Mouse (Mus musculus) T-helper 1 cell (primary cell): ENCODE measurements around the gene Gm10181.
"Not testable (repeated sequence)": the region's sequence is repeated elsewhere in the genome, so short reads cannot be mapped to it uniquely, and the experiment has no call there.

Experiments
- in situ Hi-C: fragments of 300-600 bp; cut with MboI, MseI; formaldehyde crosslinking; loops from one replicate; pipeline ENCODE4 v1.15.1; 2025; ENCODE audit warnings: high pct_unique_total_duplicates

The Gm10181 gene

DNA sequence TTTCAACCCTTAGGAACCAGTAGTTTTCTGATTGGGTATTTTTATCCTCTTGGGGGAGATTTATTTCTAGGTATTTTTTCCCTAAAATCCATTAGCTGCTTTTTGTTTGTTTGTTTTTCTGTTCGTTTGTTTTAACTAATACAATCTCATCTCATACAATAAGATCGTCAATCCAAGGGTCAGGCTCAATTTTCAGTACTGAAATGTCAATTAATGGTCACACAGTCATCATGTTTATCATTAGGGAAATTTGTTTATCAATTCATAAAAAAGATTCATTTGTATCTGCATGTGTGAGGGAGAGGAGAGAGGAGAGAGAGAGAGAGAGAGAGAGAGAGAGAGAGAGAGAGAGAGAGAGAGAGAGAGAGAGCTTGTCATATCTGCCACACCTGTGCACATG lies at the start of gene Gm10181:
Gm10181 (plus strand) TSS at position 301 of the 400 bp plus-strand sequence.
- in situ Hi-C loops: no loop called here

DNA sequence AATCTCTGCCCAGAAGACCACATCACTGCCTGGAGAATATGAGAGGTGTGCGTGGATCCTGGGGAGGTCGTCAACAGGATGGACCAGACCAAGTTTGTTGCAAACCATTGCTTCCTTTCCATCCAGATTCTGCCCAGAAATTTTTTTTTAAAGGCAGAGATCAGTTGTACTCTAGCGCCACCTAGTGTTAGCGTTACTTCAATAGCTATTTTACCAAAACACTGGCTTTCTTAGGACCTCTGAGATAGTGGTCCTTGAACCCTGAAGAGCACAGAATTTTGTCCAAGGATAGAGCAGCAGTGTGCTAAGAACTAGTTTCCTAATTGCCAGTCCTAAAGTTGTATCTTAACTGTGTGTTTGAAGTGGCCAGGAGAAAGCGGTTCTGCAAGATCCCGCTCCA lies 47.6 kb upstream of the Gm10181 start:
- in situ Hi-C loops: loop anchor here (5.0 to 25.0 kb wide), 2 partner anchors 339 to 504 kb away; no protein-coding TSS in a partner anchor

DNA sequence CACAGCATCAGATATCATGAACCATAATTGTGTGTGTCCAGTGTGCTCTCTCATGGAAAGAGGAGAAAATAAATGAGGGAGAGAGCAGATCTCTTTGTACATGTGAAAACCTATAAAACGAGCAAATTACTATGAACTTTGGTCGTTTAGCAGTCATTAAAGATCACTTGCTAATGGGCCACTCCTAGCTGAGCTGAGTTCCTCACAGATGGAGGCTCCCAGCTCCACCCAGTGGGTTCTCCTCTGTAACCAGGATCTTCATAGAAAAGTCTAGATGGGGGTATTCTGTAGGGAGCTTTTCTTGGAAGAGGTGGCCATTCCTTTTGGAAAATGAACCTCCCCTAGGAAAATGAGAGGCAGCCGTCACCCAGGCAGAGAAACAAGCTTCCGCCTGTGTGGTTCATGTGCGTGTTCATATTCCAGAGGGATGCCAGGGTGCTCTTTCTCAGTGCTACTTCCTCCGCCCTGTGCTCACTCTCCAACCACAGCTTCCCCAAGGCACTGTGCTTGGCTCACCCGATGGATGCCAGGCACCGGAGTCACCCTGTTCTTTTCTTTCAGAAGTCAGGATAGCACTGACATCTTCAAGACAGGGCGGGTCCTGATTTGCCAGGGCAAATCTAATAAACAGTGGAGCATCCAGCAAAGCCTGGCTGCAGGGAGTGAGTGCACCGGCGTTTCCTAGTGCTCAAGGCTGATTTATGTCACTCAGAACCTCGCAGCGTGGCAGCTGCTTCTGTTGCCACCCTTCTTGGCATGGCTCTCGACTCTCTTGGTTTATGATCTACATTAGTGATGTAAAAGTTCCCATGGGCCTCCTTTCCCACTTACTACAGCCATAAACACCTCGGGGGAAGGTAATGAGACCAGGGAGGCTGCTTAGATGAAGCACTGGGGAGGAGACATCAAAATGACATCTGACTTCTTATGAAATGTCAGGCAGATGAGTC lies 46.8 kb upstream of the Gm10181 start:
- in situ Hi-C loops: loop anchor here (5.0 to 25.0 kb wide), 2 partner anchors 340 to 505 kb away; no protein-coding TSS in a partner anchor

DNA sequence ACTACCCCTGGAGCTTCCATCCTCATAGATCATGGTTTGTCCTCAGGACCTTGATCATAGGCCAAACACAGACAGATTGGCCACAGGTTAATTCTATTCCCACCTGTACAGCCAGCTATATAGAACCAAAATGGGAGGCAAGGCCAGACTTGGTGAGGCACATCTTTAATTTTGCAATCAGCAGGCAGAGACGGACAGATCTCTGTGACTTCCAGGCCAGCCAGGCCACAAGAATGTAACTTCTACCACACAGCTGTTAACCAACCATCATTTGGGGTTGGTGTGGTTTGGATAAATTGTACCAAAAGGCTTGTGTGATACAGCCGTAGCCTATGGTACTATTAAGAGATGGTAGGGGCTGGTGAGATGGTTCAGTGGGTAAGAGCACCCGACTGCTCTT lies 44.9 kb upstream of the Gm10181 start:
- in situ Hi-C loops: loop anchor here (5.0 to 25.0 kb wide), 2 partner anchors 342 to 507 kb away; no protein-coding TSS in a partner anchor

DNA sequence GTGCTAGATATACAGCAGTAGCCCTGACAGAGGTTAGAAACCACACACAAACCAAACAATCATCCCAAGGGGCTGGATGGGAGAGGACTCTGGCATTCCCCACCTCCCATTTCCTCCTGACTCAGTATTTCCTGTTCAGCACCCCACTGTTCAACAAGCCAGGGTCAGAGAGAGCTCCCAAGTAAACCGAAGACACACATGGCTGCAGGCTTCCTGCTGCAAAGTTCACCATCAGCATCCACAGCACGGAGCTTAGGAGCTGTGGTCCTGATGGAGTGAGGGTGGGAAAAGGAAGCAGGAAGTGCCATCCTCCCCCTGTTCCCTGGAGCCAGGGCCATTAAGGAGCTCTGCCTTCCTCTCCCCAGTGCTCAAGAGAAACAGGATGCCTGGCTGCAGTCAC lies 40.9 kb upstream of the Gm10181 start:
- in situ Hi-C loops: loop anchor here (25.0 kb wide), 1 partner anchor 511 kb away; no protein-coding TSS in a partner anchor

DNA sequence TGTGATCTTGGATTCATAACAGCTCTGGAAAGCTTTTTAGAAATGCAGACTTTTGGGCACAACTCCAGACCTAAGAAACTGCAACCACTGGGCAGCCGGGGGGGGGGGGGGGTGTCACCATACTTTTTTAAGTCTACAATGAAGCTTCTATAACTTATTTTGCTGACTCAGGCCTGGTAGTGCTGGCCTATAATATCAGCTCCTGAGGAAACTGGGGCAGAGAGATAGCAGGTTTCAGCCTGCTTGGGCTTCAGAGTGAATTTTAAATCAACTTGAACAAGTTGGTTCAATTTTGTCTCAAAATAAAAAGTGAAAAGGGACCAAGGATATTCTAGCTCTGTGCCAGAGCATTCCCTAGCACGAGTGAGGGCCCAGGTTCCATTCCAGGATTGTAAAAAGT lies 40.3 kb upstream of the Gm10181 start:
- in situ Hi-C loops: loop anchor here (25.0 kb wide), 1 partner anchor 512 kb away; no protein-coding TSS in a partner anchor

GRCm38 (mm10) chr9:25051901-25052300 lies 37.3 kb upstream of the Gm10181 start:
- in situ Hi-C loops: no loop called here

GRCm38 (mm10) chr9:25055650-25056376 lies 33.4 kb upstream of the Gm10181 start:
- in situ Hi-C loops: no loop called here

- in situ Hi-C loops: no loop called here
Measured at GRCm38 (mm10) chr9:25058726-25059125, 30.5 kb upstream of the Gm10181 start.

- in situ Hi-C loops: no loop called here
Measured at GRCm38 (mm10) chr9:25072666-25073065, 16.6 kb upstream of the Gm10181 start.

DNA sequence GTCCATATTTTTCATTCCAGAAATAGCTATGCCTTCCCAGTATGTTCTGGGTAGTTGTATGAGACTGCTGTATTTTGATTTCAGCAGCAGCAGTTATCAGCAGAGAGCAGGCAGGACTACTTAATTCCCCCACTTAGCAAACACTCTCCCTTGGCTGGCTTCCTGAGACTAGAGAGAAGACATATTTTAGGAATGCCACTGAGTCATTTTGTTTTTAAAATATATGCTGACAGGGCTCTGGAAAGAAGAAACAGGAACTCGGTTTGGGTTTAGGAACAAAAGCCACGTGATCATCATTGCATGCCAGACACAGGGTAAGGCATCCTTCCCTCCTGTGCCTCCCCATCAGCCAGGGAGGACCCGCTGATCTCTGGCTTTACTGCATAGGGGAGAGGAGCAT lies 13.2 kb upstream of the Gm10181 start:
- in situ Hi-C loops: no loop called here

GRCm38 (mm10) chr9:25076505-25076904 lies 12.7 kb upstream of the Gm10181 start:
- in situ Hi-C loops: no loop called here

DNA sequence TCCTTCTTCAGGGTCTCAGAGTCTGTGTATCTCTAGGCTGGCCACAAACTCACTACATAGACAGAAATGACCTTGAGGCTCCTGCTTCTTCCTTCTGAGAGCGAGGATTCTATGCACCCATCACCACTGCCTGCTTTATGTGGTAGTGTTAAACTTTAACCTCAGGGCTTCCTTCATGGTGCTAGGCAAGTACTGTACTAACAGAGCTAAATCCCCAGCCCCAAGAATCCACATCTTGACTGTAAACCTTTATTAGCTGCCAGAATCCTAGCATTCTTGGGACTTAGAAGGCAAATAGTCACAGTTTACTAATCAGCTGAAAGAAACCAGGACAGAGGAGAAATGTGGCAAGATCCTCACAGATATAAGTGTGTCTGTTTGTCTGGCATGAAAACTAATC lies 1.6 kb downstream of the Gm10181 start:
- in situ Hi-C loops: no loop called here

- in situ Hi-C loops: loop anchor here (10.0 kb wide), 1 partner anchor 398 kb away; no protein-coding TSS in a partner anchor
Measured at GRCm38 (mm10) chr9:25102881-25103280, 13.7 kb downstream of the Gm10181 start.

DNA sequence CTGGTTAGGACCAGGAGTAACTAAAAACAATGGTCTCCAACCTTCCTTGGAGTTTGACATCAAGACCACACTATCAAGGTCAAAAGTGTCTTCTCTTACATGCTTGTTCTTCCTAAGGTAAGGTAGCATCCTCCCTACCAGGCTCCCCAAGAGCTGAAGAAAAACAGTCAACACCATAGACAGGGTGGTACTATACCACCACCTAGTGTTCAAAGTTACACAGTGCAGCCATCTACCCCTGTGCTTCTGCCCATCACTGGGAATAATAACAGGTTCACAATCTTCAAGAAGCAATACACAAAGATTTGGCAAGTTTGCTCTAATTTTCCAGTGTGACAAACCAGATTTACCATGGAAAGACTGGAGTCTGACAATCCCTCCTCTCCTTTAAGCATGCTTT lies 15.4 kb downstream of the Gm10181 start:
- in situ Hi-C loops: loop anchor here (10.0 kb wide), 1 partner anchor 400 kb away; no protein-coding TSS in a partner anchor

- in situ Hi-C loops: not testable (repeated sequence)
Measured at GRCm38 (mm10) chr9:25123590-25123989, 34.4 kb downstream of the Gm10181 start.

- in situ Hi-C loops: no loop called here
Measured at GRCm38 (mm10) chr9:25124048-25124447, 34.8 kb downstream of the Gm10181 start.

DNA sequence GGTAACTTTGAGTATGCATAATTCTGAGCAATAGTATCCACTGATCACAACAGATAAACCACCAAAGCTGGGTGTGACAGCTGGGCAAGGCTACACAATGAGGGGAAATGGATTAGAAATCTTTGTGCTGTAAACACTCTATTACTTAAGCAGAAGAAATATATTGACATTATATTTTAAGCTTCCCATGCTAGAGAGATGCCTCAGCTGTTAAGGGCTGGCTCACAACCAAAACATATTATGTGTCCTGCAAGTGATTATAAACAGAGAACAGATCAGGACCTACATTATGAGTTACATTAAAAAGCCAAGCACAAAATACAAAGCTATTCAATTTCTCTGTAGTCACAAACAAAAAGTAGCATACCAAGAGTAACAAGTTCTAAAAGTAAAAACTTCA lies 43.0 kb downstream of the Gm10181 start:
- in situ Hi-C loops: loop anchor here (25.0 kb wide), 1 partner anchor 1905 kb away; the partner anchor contains the start of genes Ncapd3 and Vps26b

DNA sequence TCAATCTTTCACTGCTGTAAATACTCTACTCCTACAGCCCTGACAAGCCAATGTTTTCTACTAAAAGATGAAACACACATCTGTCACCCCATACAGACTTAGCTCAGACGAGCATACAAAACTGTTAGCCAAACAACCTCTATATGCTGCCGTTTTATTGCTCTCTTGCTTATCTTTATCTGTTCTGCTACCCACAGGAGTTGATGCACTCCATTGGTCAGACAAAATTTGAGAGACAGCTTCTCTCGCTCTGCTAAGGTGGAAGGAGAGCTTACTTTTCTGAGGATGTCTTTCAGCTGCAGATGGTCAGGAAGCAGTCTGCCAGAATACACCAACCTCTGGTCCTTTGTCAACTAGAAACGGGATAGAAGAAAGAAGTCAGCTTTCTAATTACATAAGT lies 43.7 kb downstream of the Gm10181 start:
- in situ Hi-C loops: loop anchor here (25.0 kb wide), 1 partner anchor 1904 kb away; the partner anchor contains the start of genes Ncapd3 and Vps26b

DNA sequence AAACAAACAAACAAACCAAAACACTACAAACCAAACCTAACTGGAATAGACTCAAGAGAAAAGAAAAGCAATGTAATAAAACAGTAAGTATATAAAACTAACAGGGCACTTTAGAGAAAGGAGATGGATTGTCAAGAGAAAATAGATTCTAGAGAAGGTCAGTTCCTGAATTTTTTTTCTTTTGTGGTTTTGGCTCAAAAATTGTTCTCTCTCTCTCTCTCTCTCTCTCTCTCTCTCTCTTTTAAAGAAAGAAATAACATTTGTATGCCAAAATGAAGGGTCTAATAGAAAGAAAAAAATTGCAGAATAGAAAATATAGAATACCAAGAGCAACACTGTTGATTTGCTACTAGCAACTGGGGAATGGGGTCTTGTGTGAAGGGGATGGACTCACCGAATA lies 49.7 kb downstream of the Gm10181 start:
- in situ Hi-C loops: loop anchor here (25.0 kb wide), 1 partner anchor 1898 kb away; the partner anchor contains the start of genes Ncapd3 and Vps26b
